Mouse (Mus musculus): ENCODE measurements around the gene Creb3.
"Not testable (repeated sequence)": the region's sequence is repeated elsewhere in the genome, so short reads cannot be mapped to it uniquely, and the experiment has no call there.

Creb3 gene

DNA sequence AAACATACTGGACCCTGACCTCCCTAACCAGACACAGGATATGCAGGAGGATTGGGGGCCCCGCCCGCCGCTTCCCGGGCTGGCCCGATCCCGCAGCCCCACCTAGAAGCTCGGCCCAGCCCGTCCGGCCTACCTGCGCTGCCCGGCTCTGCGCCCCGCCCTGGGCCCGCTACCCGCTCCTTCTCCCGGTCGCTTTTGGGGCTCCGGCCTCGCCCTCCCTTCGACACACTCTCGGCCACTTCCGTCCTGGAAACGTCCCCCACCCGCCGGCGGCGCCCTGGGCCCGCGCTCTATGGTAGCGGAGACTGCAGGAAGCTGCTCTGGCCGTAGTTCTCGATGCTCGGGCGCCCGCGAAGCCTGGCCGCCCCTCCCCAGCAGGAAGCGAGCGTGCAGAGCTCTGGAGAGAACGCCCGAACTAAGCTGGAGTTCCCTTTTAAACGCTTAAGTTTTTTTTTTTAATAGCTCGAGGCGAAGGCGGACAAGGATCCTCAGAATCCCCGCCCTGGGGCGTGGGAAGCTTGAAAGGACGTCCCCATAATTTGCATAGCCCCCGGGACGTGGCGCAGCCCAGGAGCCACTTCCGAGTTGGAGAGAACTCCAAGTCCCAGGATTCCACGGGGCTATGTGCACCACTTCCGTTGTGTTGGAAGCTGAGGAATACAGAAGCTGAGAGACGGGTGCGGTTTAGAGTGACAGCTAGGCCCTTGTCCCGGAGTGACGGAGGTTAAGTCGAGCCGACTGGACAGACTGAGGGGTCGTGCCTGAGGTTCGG is at the start of gene Creb3, which contains the start of gene Tln1:
Gene Creb3, plus strand, starts transcription at position 336 of the 772 bp plus-strand sequence.
Gene Tln1, minus strand, starts transcription at position 695 of the 772 bp plus-strand sequence.
- DNase-seq (ENCODE audit: extremely low spot score, low spot score) = peak; percentile 94

- no peak for DNase-seq (ENCODE audit: extremely low spot score, low spot score)
Observed at GRCm38 (mm10) chr4:43512653-43513052, 49.5 kb upstream of the Creb3 start.

- no peak for DNase-seq (ENCODE audit: extremely low spot score, low spot score)
Observed at GRCm38 (mm10) chr4:43513300-43513699, 48.8 kb upstream of the Creb3 start.

DNA sequence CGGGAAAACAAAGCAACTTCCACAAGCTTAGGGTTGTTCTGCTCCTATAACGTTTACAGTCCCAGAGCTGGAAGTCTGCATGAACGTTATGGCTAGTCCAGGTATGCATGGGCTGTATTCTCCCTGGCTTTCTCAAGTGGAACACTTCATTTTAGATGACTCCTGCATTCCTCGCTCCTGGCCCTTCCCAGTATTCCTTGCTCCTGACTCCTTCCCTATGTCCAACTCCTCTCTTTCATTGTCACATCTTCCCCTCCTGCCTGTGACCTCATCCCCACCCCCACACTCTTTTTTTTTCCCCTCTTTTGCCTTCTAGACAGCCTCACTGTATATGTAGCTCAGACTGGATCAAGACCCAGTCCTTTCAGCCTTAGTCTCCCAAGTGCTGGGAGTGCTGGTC is 48.3 kb upstream of the Creb3 start:
- DNase-seq (ENCODE audit: extremely low spot score, low spot score) = no peak

GRCm38 (mm10) chr4:43515764-43516708 is 46.1 kb upstream of the Creb3 start:
- DNase-seq (ENCODE audit: extremely low spot score, low spot score) = no peak

DNA sequence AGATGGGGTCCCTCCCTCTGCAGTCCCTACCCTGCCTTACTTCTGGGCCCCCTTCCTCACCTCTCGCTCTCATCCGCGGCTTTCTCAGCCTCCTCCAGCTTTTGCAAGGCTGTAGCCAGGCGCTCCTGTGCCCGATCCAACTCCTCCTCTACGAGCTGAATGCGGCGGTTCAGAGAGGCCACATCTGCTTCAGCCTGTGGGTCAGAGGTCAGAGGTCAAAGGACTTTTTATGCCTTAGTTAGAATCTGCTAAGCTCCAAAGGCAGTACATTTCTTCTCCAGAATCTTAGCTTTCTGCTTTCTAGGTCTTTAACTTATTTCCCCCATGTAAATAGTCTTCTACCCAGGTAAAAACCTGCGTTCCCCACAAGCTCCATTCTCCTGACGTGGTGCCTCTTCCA is 42.6 kb upstream of the Creb3 start:
- peak; percentile 33 for DNase-seq (ENCODE audit: extremely low spot score, low spot score)

DNA sequence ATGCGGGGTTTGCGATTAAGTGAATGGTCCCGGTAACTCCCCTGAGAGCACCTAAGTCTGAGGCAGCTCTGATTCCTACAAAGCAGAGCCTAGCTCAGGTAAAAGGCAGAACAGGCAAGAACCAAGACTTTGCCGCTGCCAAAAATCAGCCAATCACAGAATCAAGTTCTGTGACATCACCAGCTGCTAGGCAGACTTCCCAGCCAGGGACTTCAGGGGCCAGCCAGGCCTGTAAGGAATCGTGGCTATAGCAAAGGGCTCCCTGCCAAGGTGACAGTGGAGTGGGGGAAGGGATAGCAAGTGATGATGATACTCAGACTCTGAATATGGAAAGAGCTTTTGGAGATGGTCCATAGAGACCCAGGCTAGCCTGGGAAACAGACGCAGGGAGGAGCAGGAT is 42.2 kb upstream of the Creb3 start:
- peak; percentile 91 for DNase-seq (ENCODE audit: extremely low spot score, low spot score)

GRCm38 (mm10) chr4:43527880-43528279 is 34.3 kb upstream of the Creb3 start:
- no peak for DNase-seq (ENCODE audit: extremely low spot score, low spot score)

- no peak for DNase-seq (ENCODE audit: extremely low spot score, low spot score)
Observed at GRCm38 (mm10) chr4:43528487-43528886, 33.6 kb upstream of the Creb3 start.

DNA sequence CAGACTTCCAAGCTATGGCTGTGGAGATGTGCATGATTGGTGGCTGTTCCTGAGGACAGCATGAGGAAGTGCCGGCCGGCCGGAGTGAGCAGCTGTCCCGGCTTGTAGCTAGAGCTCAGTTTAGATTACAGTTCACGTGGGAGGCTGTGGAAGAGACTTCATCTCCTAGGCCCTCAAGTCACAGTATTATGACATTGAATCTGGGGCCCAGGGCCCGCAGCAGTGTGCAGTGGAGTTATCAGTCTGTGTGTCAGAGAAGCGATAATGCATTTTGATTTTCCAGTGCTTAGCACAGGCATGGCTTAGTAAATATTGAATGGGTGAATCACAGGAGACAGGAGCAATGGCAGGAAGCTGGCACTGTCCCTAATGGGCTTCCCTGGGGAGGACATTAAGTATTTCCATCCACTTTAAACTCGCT is 32.0 kb upstream of the Creb3 start:
- DNase-seq (ENCODE audit: extremely low spot score, low spot score) = no peak

GRCm38 (mm10) chr4:43530581-43530980 is 31.6 kb upstream of the Creb3 start:
- DNase-seq (ENCODE audit: extremely low spot score, low spot score) = peak; percentile 75

DNA sequence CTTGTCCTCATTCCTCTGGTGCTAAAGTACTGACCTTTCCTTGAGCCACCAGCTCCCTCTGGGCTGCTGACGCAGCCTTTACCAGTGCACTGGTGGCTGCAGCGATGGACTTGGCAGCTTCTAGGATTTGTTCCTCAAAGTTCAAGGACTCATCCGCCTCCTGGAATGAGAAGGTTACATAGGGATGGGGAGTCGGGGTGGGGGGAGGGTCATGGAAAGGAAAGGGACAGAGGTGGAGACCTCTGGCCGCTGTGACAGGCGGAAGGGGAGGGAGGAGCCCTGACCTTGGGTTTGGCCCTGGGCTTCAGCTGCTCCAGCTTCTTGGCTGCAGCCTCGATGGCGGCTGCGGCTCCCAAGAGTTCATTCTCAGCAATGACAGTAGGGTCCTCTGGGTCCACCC is 28.9 kb upstream of the Creb3 start:
- DNase-seq (ENCODE audit: extremely low spot score, low spot score) = no peak

DNA sequence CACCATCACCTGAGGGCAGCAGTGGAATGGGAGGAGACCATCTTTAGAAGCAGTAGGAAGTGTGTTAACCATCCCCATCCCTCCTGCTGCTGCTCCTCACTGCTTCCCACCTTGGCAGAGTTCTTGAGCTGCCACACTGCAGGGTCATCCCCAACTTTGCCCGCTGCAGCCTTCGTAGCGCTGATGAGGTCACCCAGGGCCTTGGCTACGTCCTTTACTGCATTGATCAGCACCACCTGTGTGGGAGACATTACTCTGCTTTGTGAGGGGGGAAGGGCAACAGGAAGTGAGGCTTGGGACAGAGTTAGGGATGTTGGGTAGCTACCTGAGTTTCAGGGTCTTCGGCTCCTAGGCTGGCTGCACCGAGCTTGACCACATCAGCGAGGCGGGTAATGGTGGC is 26.5 kb upstream of the Creb3 start:
- no peak for DNase-seq (ENCODE audit: extremely low spot score, low spot score)

DNA sequence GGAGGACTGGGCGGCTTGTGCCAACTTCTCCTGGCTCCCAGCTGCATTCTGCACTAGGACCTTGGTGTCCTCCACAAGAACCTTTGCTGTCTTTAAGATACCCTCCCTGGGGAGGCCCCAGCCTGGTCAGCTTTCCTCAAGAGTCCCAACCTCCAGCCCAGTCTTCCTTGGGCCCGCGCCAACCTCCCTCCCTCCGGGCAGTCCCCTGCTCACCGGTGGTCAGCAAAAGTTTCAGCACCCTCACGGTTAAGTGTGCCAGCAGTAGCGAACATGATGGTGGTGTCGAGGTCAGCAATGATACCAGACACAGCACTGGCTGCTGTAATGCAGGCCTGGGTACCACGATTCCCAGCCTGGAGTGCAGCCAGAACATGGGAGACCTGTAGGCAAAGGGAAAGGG is 26.1 kb upstream of the Creb3 start:
- DNase-seq (ENCODE audit: extremely low spot score, low spot score) = no peak

DNA sequence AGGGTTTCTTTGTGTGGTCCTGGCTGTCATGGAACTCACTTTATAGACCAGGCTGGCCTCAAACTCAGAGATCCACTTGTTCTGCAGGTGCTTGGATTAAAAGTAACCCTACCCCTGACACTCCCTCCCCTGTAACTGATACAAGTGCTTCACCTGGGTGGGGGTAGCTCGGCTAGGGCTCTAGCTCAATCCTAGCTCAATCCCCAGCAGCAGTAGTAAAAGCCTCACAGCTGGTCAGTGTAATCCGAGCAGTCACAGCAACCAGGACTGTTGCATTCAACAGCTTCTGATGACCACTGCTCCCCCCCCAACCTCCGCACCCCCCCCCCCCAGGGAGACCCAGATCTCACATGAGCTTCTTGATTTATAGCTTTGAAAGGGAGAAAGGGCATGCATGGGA is 20.1 kb upstream of the Creb3 start:
- DNase-seq (ENCODE audit: extremely low spot score, low spot score) = no peak

GRCm38 (mm10) chr4:43546375-43547047 is 15.6 kb upstream of the Creb3 start:
- DNase-seq (ENCODE audit: extremely low spot score, low spot score) = no peak

- no peak for DNase-seq (ENCODE audit: extremely low spot score, low spot score)
Observed at GRCm38 (mm10) chr4:43547160-43547559, 15.0 kb upstream of the Creb3 start.

- DNase-seq (ENCODE audit: extremely low spot score, low spot score) = no peak
Observed at GRCm38 (mm10) chr4:43549055-43549454, 13.1 kb upstream of the Creb3 start.

DNA sequence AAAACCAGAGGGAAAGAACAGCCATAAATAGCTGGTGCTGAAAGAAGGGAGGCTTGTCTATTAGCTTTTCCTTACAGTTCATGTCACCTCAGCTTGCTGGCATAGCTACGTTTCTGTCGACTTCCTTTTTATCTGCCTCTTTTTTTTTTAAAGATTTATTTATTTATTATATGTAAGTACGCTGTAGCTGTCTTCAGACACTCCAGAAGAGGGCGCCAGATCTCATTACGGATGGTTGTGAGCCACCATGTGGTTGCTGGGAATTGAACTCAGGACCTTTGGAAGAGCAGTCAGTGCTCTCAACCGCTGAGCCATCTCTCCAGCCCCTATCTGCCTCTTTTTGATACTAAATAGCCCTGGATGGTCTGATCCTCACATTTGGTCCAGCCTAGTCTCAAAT is 10.3 kb upstream of the Creb3 start:
- DNase-seq (ENCODE audit: extremely low spot score, low spot score) = not testable (repeated sequence)

GRCm38 (mm10) chr4:43552437-43552836 is 9.7 kb upstream of the Creb3 start:
- DNase-seq (ENCODE audit: extremely low spot score, low spot score) = no peak

GRCm38 (mm10) chr4:43553891-43554290 is 8.2 kb upstream of the Creb3 start:
- no peak for DNase-seq (ENCODE audit: extremely low spot score, low spot score)

DNA sequence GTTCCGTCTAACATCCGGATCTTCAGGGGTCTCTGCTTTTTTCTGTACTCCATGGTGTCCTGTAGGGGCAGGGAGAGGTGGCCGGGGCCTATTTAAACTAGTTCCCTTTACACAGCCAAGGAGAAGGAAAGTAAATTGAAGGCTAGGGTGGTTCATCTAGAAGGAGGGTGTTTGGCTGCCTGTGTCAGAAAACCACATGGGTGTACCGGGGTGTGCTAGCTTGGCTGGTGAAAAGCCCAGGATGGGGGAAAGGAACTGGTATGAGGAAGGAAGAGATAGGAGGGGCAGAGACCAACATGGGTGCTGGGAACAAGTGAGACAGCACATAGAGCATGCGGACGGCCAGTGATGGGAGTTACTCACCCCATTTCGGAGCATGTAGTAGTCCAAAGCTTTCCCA is 6.2 kb upstream of the Creb3 start:
- no peak for DNase-seq (ENCODE audit: extremely low spot score, low spot score)
